Mouse (Mus musculus): ENCODE results near the gene Slc46a1.

Gene Slc46a1

GRCm38 (mm10) chr11:78455308-78455707, 10.2 kb upstream of the Slc46a1 start:
- peak; percentile 28 to 48 for DNase-seq (ENCODE audit: low spot score in 2 of 2)

DNA sequence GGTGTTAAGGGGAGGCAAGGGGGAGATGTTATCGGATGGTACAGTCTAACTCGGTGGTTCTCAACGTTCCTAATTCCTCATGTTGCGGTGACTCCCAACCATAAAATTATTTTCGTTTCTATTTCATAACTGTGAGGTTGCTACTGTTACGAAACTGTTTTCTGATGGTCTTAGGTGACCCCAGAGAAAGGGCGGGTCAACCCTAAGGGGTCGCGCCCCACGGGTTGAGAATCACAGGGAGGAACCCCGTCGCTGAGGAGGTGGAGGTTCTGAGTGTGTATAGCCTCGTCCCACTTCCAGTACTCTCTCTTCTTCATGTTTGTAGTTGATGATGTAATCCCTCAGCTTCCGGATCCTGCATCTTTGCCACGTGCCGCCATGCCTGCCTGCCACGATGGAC, 6.8 kb upstream of the Slc46a1 start:
- no peak for DNase-seq (ENCODE audit: low spot score in 2 of 2)

GRCm38 (mm10) chr11:78461894-78462293, 3.6 kb upstream of the Slc46a1 start:
- DNase-seq (ENCODE audit: low spot score in 2 of 2): no peak

- no peak for DNase-seq (ENCODE audit: low spot score in 2 of 2)
These were observed 2.8 kb upstream of the Slc46a1 start for GRCm38 (mm10) chr11:78462669-78463068.

DNA sequence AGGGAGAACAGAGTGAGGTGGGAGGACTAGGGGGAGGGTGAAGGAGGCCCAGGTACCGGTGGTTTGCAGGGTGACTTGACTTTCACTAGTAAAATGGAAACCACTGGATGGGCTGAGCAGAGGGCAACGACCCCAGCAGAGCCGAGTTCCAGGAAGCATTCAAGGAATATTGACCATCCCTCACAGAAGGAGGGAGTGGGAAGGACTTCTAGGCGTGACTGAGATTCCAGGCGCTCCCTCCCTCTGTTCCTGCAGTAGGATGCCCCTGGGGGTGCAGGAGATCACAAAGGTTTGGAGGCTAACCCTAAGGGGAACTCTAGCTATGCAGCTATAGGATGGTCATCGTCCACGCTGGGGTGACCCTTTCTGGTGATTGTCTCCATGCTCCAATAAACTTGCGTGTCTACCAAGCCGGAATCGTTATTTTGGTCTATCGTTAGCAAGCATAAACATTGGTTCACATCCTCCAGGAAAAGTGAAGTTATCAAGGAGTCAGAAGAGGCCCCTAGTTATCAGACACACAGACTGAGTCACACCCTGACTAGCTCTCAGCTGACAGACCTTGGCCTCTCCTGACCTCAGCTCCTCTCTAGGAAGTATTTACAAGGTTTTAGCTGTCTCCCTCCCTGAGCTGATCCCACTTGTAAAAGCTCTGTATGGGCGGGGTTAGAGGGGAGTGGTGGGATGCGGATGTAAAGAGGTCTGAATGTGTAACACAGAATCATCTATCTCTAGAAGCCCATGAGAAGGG, 2.0 kb upstream of the Slc46a1 start:
- DNase-seq (ENCODE audit: low spot score in 2 of 2): no peak

DNA sequence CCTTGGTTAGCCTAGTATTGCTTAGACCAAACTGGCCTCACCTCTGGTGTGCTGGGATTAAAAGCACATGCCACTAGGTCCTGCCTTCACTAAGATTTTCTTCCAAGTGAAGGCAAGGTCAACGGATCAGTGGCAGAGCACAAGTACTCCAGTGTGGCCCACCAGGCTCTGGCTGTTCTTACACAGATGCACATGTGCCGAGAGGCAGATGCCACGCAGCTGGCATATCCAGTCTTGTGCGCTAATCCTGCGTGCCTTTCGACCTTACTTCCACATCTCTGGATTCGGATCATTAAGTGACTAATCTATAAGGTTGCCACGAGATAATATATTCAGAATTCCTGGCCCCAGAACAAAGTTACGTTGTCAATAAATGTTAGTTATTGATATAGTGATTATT, 381 bp upstream of the Slc46a1 start:
- no peak for DNase-seq (ENCODE audit: low spot score in 2 of 2)

GRCm38 (mm10) chr11:78466242-78466912, 880 bp downstream of the Slc46a1 start:
- no peak for DNase-seq (ENCODE audit: low spot score in 2 of 2)

GRCm38 (mm10) chr11:78467515-78467914, 2.0 kb downstream of the Slc46a1 start:
- no peak for DNase-seq (ENCODE audit: low spot score in 2 of 2)

DNA sequence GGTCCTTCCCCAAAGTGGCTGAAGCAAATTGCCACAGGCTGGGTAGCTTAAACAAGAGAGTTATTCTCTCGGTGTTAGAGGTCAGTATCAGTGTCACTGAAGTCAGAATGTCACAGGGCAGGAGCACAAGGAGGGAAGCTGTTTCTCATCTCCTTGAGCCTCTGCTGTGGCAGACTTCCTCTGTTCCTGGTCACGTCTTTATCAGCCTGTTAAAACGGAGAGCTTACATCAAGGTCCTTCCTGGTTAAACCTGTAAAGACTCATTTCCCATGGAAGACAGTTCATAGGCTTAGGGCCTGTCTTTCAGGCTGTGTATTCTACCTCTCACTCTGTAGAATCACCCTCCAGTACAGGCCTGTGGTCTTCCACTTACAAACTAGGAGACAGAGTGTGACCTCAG, 2.4 kb downstream of the Slc46a1 start:
- DNase-seq (ENCODE audit: low spot score in 2 of 2): no peak

DNA sequence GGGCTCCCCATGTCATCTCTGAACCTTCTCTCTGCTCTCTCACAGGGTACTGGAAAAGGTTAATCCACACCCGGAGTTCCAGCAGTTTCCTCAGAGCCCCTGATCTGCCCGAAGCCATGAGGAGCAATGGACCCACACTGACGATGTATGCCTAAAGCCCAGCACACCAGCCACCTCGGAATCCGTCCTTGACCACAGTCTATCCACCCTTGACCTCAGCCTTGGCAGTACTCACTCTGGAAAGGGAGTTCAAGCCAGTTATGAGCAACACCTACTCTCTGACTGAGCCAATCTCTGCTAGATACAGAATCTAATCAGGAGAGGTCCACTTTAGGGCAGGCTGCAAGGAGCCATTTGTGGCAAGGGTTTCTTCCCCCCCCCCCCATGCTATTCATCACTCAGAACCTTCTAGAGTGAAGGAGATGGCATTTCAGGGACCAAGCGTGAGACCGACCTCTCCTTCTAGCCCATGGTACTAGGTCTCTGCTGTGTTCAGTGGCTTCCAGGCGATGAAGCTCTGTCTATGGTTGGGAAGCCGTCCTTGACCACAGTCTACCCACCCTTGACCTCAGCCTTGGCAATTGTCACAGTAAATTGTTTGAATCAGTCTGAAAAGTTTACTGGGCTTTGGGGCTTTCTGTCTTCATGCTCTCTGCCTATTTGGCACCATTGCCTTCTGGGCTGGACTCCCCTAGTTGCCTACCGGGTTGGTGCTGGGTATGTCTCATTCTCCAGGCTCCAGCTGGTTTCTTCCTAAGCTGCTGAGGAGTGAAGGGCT, 6.0 kb downstream of the Slc46a1 start:
- no peak for DNase-seq (ENCODE audit: low spot score in 2 of 2)

DNA sequence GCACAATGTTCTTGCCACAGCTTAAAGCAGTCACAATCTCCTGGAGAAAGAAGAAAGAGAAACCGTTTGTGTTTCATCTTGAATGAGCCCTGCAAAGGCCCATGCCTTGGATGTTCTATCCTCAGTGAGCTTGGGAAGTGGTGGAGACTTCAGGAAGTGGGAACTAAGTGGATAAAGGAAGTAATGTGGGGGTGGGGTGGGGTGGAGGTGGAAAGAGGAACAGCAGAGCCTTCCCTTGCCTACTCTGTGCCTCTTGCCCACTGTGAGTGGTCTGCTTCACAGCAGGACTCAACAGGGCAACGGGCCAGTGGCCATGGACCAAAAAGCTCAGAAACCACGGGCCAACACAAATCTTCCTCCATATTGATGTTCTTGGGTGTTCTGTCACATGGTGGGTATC, 9.8 kb downstream of the Slc46a1 start:
- no peak for DNase-seq (ENCODE audit: low spot score in 2 of 2)

DNA sequence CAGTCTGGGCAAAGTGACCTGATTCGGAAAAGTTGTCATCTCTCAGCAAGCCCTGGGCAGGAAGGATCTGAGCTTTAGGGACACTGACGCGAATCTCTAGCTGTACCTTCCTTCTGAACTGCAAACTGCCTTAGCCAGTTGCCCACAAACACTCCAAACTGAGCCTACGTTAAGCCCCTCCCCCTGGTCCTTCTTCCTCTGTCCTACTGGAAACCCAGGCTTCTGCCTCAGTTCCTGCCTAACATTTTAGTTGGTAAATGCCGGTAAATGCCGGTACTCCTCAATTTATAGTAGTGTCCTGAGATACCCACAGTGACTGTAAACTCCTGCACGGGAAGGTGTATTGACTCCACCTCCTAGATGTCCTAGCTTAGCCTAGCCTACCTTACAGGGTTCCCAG, 18.1 kb downstream of the Slc46a1 start:
- no peak for DNase-seq (ENCODE audit: low spot score in 2 of 2)

GRCm38 (mm10) chr11:78488168-78488567, 22.7 kb downstream of the Slc46a1 start:
- DNase-seq (ENCODE audit: low spot score in 2 of 2): peak; percentile 55 to 69

DNA sequence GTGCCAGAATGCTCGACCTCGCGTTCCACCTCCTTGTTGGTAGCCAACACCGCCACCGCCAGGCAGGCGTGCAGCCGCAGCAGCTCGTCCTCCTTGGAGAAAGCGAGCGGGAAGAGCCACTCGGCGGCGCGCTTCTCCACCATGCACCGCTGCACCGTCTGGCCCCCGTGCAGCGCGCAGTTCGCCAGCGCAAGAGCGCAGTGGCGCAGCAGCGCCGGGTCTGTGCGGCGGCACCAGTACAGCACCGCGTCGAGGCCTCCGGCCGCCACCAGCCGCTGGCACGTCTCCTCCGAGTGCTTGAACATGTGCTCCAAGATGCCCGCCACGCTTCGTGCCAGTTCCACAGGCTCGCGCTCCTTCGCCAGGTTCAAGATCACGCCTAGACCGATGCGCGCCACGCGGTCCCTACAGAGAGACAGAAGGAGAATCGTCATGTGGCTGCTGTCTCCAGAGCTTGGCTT, 25.3 kb downstream of the Slc46a1 start:
- no peak for DNase-seq (ENCODE audit: low spot score in 2 of 2)

GRCm38 (mm10) chr11:78495904-78496303, 30.4 kb downstream of the Slc46a1 start:
- no peak for DNase-seq (ENCODE audit: low spot score in 2 of 2)

GRCm38 (mm10) chr11:78497071-78497541, 31.6 kb downstream of the Slc46a1 start:
- no peak for DNase-seq (ENCODE audit: low spot score in 2 of 2)

GRCm38 (mm10) chr11:78497544-78498522, 32.3 kb downstream of the Slc46a1 start, which contains the start of gene Sarm1:
TSS of gene Sarm1 (minus strand) at chr11:78497754.
- peak; percentile 77 to 91 for DNase-seq (ENCODE audit: low spot score in 2 of 2)

DNA sequence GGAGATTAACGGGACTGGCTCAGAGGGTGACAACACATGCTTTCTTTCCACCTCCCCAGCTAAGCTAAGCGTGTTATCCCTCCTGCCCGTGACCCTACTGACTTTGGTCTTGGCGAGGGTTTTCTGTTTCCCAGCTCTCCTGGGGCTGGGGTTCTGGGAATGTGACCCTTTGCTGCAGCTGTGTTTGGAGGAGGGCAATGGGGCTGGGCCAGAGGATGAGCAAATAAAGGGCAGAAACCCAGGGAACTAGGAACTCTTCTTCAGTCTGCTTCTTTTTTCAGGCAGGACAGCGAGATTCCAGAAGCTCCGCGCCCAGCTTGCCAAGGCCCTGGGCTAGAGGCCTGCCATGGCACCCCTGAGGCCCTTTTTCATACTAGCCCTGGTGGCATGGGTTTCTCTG, 33.5 kb downstream of the Slc46a1 start, which contains the start of gene Vtn:
Gene Vtn, plus strand, starts transcription at position 88 of the 400 bp plus-strand sequence.
- no peak for DNase-seq (ENCODE audit: low spot score in 2 of 2)

- DNase-seq (ENCODE audit: low spot score in 2 of 2): no peak
These were observed 34.0 kb downstream of the Slc46a1 start for GRCm38 (mm10) chr11:78499543-78499942.

DNA sequence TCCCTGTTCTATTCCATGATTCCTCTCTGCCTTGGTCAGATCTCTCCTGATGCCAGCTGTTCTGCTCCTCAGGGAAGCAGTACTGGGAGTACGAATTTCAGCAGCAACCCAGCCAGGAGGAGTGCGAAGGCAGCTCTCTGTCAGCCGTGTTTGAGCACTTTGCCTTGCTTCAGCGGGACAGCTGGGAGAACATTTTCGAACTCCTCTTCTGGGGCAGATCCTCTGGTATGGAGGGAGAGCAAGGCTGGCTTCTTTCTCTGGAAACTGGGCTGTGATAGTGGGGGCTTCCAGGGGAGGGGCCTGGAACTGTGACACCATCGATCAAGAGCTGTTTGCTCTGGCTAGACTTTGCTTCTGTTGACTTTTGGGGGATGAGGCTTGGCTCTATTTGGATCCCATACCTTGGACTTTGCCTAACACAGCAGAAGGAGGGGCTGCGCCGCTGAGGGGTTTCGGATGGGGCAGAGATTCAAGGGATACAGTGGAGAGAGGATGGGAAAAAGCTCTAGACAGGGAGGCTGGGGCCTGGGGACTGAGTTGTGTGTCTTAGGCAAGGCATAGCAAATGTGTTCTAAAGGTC, 35.2 kb downstream of the Slc46a1 start:
- DNase-seq (ENCODE audit: low spot score in 2 of 2): no peak

DNA sequence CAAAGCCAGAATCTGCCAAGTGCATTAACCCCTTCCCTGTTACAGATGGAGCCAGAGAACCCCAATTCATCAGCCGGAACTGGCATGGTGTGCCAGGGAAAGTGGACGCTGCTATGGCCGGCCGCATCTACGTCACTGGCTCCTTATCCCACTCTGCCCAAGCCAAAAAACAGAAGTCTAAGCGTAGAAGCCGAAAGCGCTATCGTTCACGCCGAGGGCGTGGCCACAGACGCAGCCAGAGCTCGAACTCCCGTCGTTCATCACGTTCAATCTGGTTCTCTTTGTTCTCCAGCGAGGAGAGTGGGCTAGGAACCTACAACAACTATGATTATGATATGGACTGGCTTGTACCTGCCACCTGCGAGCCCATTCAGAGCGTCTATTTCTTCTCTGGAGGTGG, 36.0 kb downstream of the Slc46a1 start:
- no peak for DNase-seq (ENCODE audit: low spot score in 2 of 2)

All from urinary bladder, postnatal 36 days (tissue).